In genomic region chr17:56444771-56445170, GRCm38 (mm10) we compare ENCODE assay signal across 14 mouse cellular contexts. TPM values are rescaled to one million over a fixed set of nuclear protein-coding genes. Genes with fewer than 3 reads are reported as not detected.
DNase-seq lines count a peak whose midpoint lies in the region; ATAC-seq and TF ChIP-seq lines count a peak whose summit lies in the region.
"Had no signal": no experiment of that assay in that cellular context is flagged by ENCODE, and none has a peak within 500 bp of the region (broad histone marks: within the 10 kb centered on the region; RNA-seq: fewer than 3 reads in every experiment).

No protein-coding gene starts in this region.

- DNase-seq in neural tube, embryonic 10.5 days (ENCODE audit: extremely low spot score, low spot score): no peak
- peak; percentile 15 for DNase-seq in splenic B cell, adult 2 months (ENCODE audit: low read depth, low spot score)
- no peak for DNase-seq in liver, postnatal 0 days
- no peak for DNase-seq in cerebellum, adult 18-20 months
- DNase-seq: cerebellum, postnatal 10 days; gastrocnemius, postnatal 10 days; heart, adult 2 months; lung, adult 18-20 months had no signal

- H3K27ac ChIP-seq in hindbrain, embryonic 12.5 days: peak overlapping the region; percentile 17; the same call in 1 of the 2 replicates
- no peak overlapping the region for H3K27ac ChIP-seq in hindbrain, embryonic 16.5 days (ENCODE audit: low read depth, low read length)
- H3K27ac ChIP-seq in neural tube, embryonic 15.5 days (replicated peaks): 0 out of 2 replicates have a peak overlapping the region, but pooled peaks have one; percentile 4
- no peak overlapping the region for H3K27ac ChIP-seq in liver, postnatal 0 days (ENCODE audit: low read depth)
- H3K27ac ChIP-seq: embryonic facial prominence, embryonic 15.5 days; heart, adult 2 months; heart, embryonic 15.5 days; limb, embryonic 15.5 days had no signal

- no peak for TF ChIP-seq EP300 in liver, postnatal 0 days (IDR thresholded peaks at IDR 0.05; ENCODE audit: low read depth)

- ATAC-seq in hindbrain, embryonic 12.5 days (ENCODE audit: low FRiP score): no peak
- no peak for ATAC-seq in hindbrain, embryonic 16.5 days
- no peak for ATAC-seq in neural tube, embryonic 15.5 days (ENCODE audit: low FRiP score)
- ATAC-seq in liver, postnatal 0 days: no peak

- peaks cover 33% of the 10 kb centered on the region for H3K4me1 ChIP-seq in hindbrain, embryonic 12.5 days
- peaks cover 16% of the 10 kb centered on the region for H3K4me1 ChIP-seq in hindbrain, embryonic 16.5 days (ENCODE audit: control insufficient read depth, insufficient read depth, low read depth, low read length)
- H3K4me1 ChIP-seq in neural tube, embryonic 15.5 days: peaks cover 29% of the 10 kb centered on the region
- peaks cover 11% of the 10 kb centered on the region; the same call in 1 of the 2 replicates for H3K4me1 ChIP-seq in liver, postnatal 0 days (ENCODE audit: insufficient read depth)
- H3K4me1 ChIP-seq: limb, embryonic 15.5 days had no signal

- peaks cover 83% of the 10 kb centered on the region for H3K36me3 ChIP-seq in hindbrain, embryonic 12.5 days
- peaks cover 39% of the 10 kb centered on the region for H3K36me3 ChIP-seq in hindbrain, embryonic 16.5 days (ENCODE audit: control insufficient read depth, insufficient read depth, low read length)
- H3K36me3 ChIP-seq in neural tube, embryonic 15.5 days: peaks cover 62% of the 10 kb centered on the region
- no peaks in the 10 kb centered on the region for H3K36me3 ChIP-seq in splenic B cell, adult 2 months (ENCODE audit: control insufficient read depth, insufficient read depth, low read length, poor library complexity, severe bottlenecking)
- H3K36me3 ChIP-seq in liver, postnatal 0 days (replicated peaks; ENCODE audit: insufficient read depth, low read length): no peaks in the 10 kb centered on the region

- H3K9ac ChIP-seq in hindbrain, embryonic 12.5 days: no peak overlapping the region
- no peak overlapping the region for H3K9ac ChIP-seq in hindbrain, embryonic 16.5 days (ENCODE audit: low read depth, low read length)
- H3K9ac ChIP-seq in neural tube, embryonic 15.5 days (replicated peaks): no peak overlapping the region
- H3K9ac ChIP-seq in liver, postnatal 0 days (replicated peaks): no peak overlapping the region
- H3K9ac ChIP-seq: embryonic facial prominence, embryonic 15.5 days; heart, embryonic 15.5 days; limb, embryonic 15.5 days had no signal

- no peak overlapping the region for H3K4me2 ChIP-seq in hindbrain, embryonic 12.5 days (replicated peaks)
- H3K4me2 ChIP-seq in hindbrain, embryonic 16.5 days (ENCODE audit: low read length): no peak overlapping the region
- H3K4me2 ChIP-seq in neural tube, embryonic 15.5 days: no peak overlapping the region
- no peak overlapping the region for H3K4me2 ChIP-seq in liver, postnatal 0 days (ENCODE audit: low read depth, low read length)
- H3K4me2 ChIP-seq: embryonic facial prominence, embryonic 15.5 days; heart, embryonic 15.5 days; limb, embryonic 15.5 days had no signal

- H3K27me3 ChIP-seq in hindbrain, embryonic 12.5 days: no peaks in the 10 kb centered on the region
- no peaks in the 10 kb centered on the region for H3K27me3 ChIP-seq in hindbrain, embryonic 16.5 days (replicated peaks; ENCODE audit: control insufficient read depth, insufficient read depth, low read length)
- H3K27me3 ChIP-seq in neural tube, embryonic 15.5 days (replicated peaks): no peaks in the 10 kb centered on the region
- no peaks in the 10 kb centered on the region for H3K27me3 ChIP-seq in splenic B cell, adult 2 months (ENCODE audit: control insufficient read depth, insufficient read depth, low read length, poor library complexity, severe bottlenecking)
- no peaks in the 10 kb centered on the region for H3K27me3 ChIP-seq in liver, postnatal 0 days (ENCODE audit: insufficient read depth, low read length)
- H3K27me3 ChIP-seq: embryonic facial prominence, embryonic 15.5 days; heart, embryonic 15.5 days; limb, embryonic 15.5 days had no signal

- TF ChIP-seq CTCF in liver, postnatal 0 days (IDR thresholded peaks at IDR 0.05; ENCODE audit: low read depth): no peak

- WGBS in hindbrain, embryonic 12.5 days: 91% methylated on average over 3 of the region's 3 CpGs
- 97% methylated on average over 3 of the region's 3 CpGs for WGBS in hindbrain, embryonic 16.5 days
- WGBS in neural tube, embryonic 15.5 days: 94% methylated on average over 3 of the region's 3 CpGs
- 63% methylated on average over 3 of the region's 3 CpGs for WGBS in liver, postnatal 0 days (ENCODE audit: insufficient replicate concordance)

- H3K9me3 ChIP-seq in hindbrain, embryonic 12.5 days (replicated peaks): no peaks in the 10 kb centered on the region
- H3K9me3 ChIP-seq in hindbrain, embryonic 16.5 days (ENCODE audit: control insufficient read depth, low read length): no peaks in the 10 kb centered on the region
- H3K9me3 ChIP-seq in neural tube, embryonic 15.5 days (replicated peaks): no peaks in the 10 kb centered on the region
- H3K9me3 ChIP-seq in liver, postnatal 0 days (ENCODE audit: low read length): no peaks in the 10 kb centered on the region
- H3K9me3 ChIP-seq: embryonic facial prominence, embryonic 15.5 days; heart, embryonic 15.5 days; limb, embryonic 15.5 days had no signal

- H3K4me3 ChIP-seq in hindbrain, embryonic 12.5 days: no peak overlapping the region
- no peak overlapping the region for H3K4me3 ChIP-seq in hindbrain, embryonic 16.5 days (ENCODE audit: low read length)
- H3K4me3 ChIP-seq in neural tube, embryonic 15.5 days (replicated peaks): no peak overlapping the region
- H3K4me3 ChIP-seq in liver, postnatal 0 days (ENCODE audit: low read depth, low read length): no peak overlapping the region
- H3K4me3 ChIP-seq: embryonic facial prominence, embryonic 15.5 days; heart, adult 2 months; heart, embryonic 15.5 days; limb, embryonic 15.5 days had no signal

RNA-seq across cellular contexts. Expression of gene Ptprs, which starts 31.5 kb away (rescaled TPM):
- polyA plus RNA-seq in hindbrain, embryonic 12.5 days (2016; fragmentation: Nextera tagmentation; extraction: Ambion mirVana): 316 and 326 TPM in 2 replicates
- polyA plus RNA-seq in hindbrain, embryonic 16.5 days (2015; fragmentation: Nextera tagmentation; extraction: Ambion mirVana): 229 and 264 TPM in 2 replicates
- polyA plus RNA-seq in neural tube, embryonic 15.5 days (2015; fragmentation: Nextera tagmentation; extraction: Ambion mirVana): 206 and 247 TPM in 2 replicates
- polyA plus RNA-seq in liver, postnatal 0 days (2015; fragmentation: Nextera tagmentation; extraction: Ambion mirVana): 3.4 TPM in 2 replicates

Comparison
In these comparisons a context has a peak if more than half of its experiments do, and no peak if none do; other contexts are left out.
1. H3K27ac ChIP-seq: peak in hindbrain, embryonic 12.5 days (single experiment) and neural tube, embryonic 15.5 days (single experiment); none in hindbrain, embryonic 16.5 days (single experiment) and liver, postnatal 0 days (single experiment).
2. RNA of gene Ptprs, which starts 31.5 kb away (polyA plus RNA-seq): 316 to 326 TPM in hindbrain, embryonic 12.5 days, 206 to 247 TPM in neural tube, embryonic 15.5 days and 229 to 264 TPM in hindbrain, embryonic 16.5 days; 3.4 TPM in liver, postnatal 0 days; every median in the first group is over 10 times any median in the second.